Mouse (Mus musculus): ENCODE measurements around the gene Trak1.

DNA sequence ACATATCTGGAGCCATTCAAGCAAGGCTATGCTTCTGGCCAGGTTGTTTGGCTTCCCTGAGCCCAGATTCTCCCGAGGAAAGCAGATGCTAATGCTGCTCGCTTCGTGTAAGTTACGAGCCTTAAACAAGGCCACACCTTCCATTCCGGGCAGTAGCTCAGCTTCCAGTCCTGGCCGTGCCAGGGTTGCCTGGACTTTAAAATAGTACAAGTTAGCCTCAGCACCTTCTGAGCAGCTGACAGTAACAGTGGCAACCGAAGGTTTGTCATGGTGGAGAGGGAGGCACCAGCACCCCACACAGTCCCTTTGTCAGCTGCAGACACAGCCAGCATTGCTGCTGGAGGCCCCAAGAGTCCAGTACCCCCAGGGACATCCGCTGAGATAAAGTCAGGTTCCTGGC, 61.1 kb downstream of the Trak1 start:
- TF ChIP-seq CHD2 (IDR thresholded peaks at IDR 0.05; ENCODE audit: low read depth, low read length), result no peak
- no peak for TF ChIP-seq ZC3H11A (IDR thresholded peaks at IDR 0.05; ENCODE audit: borderline replicate concordance, low read depth, low read length)
- no peak for TF ChIP-seq HCFC1 (IDR thresholded peaks at IDR 0.05; ENCODE audit: borderline replicate concordance, insufficient read depth, low read length)
- no peak for TF ChIP-seq MAFK (IDR thresholded peaks at IDR 0.05; ENCODE audit: insufficient read depth, low read depth, low read length)

Measured in ES-E14 (cell line).